Mouse (Mus musculus) urinary bladder, postnatal 25 days (tissue): ENCODE measurements around the gene Selenbp1.
A peak's percentile ranks its signal among the peaks of the same experiment; 100 is the strongest.
"Not testable (repeated sequence)": the region's sequence is repeated elsewhere in the genome, so short reads cannot be mapped to it uniquely, and the experiment has no call there.

ENCODE experiments used
- DNase-seq: peaks from one replicate; pipeline ENCODE4 v3.0.0; 2022; ENCODE audit warnings: low spot score

The Selenbp1 gene

GRCm38 (mm10) chr3:94932279-94932678 lies 577 bp upstream of the Selenbp1 start:
- DNase-seq = not testable (repeated sequence)

- not testable (repeated sequence) for DNase-seq
Measured at GRCm38 (mm10) chr3:94933604-94934003, 748 bp downstream of the Selenbp1 start.

- DNase-seq = not testable (repeated sequence)
Measured at GRCm38 (mm10) chr3:94934564-94934963, 1.7 kb downstream of the Selenbp1 start.

- peak; percentile 55 for DNase-seq
Measured at GRCm38 (mm10) chr3:94935332-94935731, 2.5 kb downstream of the Selenbp1 start.

GRCm38 (mm10) chr3:94936147-94936546 lies 3.3 kb downstream of the Selenbp1 start:
- DNase-seq = not testable (repeated sequence)

- DNase-seq = not testable (repeated sequence)
Measured at GRCm38 (mm10) chr3:94937194-94937593, 4.3 kb downstream of the Selenbp1 start.

- DNase-seq = not testable (repeated sequence)
Measured at GRCm38 (mm10) chr3:94940033-94940432, 7.2 kb downstream of the Selenbp1 start.

GRCm38 (mm10) chr3:94942211-94942967 lies 9.5 kb downstream of the Selenbp1 start:
- not testable (repeated sequence) for DNase-seq

GRCm38 (mm10) chr3:94943706-94944105 lies 10.8 kb downstream of the Selenbp1 start:
- DNase-seq = not testable (repeated sequence)

- no peak for DNase-seq
Measured at GRCm38 (mm10) chr3:94948066-94948614, 15.3 kb downstream of the Selenbp1 start.

GRCm38 (mm10) chr3:94949645-94950044 lies 16.8 kb downstream of the Selenbp1 start:
- DNase-seq = no peak

GRCm38 (mm10) chr3:94952806-94953205 lies 19.9 kb downstream of the Selenbp1 start:
- DNase-seq = no peak

- no peak for DNase-seq
Measured at GRCm38 (mm10) chr3:94953384-94953763, 20.5 kb downstream of the Selenbp1 start.

GRCm38 (mm10) chr3:94953764-94954616 lies 21.1 kb downstream of the Selenbp1 start, which contains the start of gene Rfx5:
TSS of gene Rfx5 (plus strand) at chr3:94954075.
- DNase-seq = peak; percentile 79

- no peak for DNase-seq
Measured at GRCm38 (mm10) chr3:94958295-94958694, 25.4 kb downstream of the Selenbp1 start.

- no peak for DNase-seq
Measured at GRCm38 (mm10) chr3:94959871-94960270, 27.0 kb downstream of the Selenbp1 start.

- DNase-seq = no peak
Measured at GRCm38 (mm10) chr3:94960322-94960721, 27.5 kb downstream of the Selenbp1 start.

- no peak for DNase-seq
Measured at GRCm38 (mm10) chr3:94964989-94965388, 32.1 kb downstream of the Selenbp1 start.

GRCm38 (mm10) chr3:94965878-94966277 lies 33.0 kb downstream of the Selenbp1 start:
- no peak for DNase-seq

- DNase-seq = no peak
Measured at GRCm38 (mm10) chr3:94972552-94972951, 39.7 kb downstream of the Selenbp1 start.

GRCm38 (mm10) chr3:94973620-94974019 lies 40.8 kb downstream of the Selenbp1 start:
- DNase-seq = no peak

- no peak for DNase-seq
Measured at GRCm38 (mm10) chr3:94974026-94974527, 41.2 kb downstream of the Selenbp1 start.
